Mouse (Mus musculus) limb, embryonic 15.5 days (tissue): ENCODE measurements at regions not wholly inside any gene's neighbourhood (a gene's known extent, or its start where the extent isn't known, plus 50 kb on each side); places are given as distances from the start of the nearest gene placed in this dataset.

Source experiments
- ATAC-seq: fragments of 200-750 bp; cut with Nextera tagmentation; 2 replicates; pipeline ENCODE4 v1.8.0; 2017; ENCODE audit warnings: low read depth, moderate TSS enrichment; ENCODE audit not compliant: insufficient number of reproducible peaks, low FRiP score, low TSS enrichment
- H3K27ac ChIP-seq: fragments of 300-500 bp; sonication (generic); 2 replicates; pipeline ENCODE4 v1.5.1; 2015; ENCODE audit warnings: moderate library complexity, mild to moderate bottlenecking, inconsistent platforms
- H3K27me3 ChIP-seq: fragments of 300-500 bp; sonication (generic); 2 replicates; pipeline ENCODE4 v1.6.1; 2015; ENCODE audit warnings: inconsistent platforms
- H3K36me3 ChIP-seq: fragments of 300-500 bp; sonication (generic); 2 replicates; pipeline ENCODE4 v1.6.1; 2015; ENCODE audit warnings: inconsistent platforms
- H3K4me1 ChIP-seq: fragments of 300-500 bp; sonication (generic); 2 replicates; pipeline ENCODE4 v1.6.1; 2015; ENCODE audit warnings: inconsistent platforms
- H3K4me2 ChIP-seq: fragments of 300-500 bp; sonication (generic); 2 replicates; pipeline ENCODE4 v1.6.1; 2015; ENCODE audit warnings: mild to moderate bottlenecking, inconsistent platforms
- H3K4me3 ChIP-seq: fragments of 300-500 bp; sonication (generic); 2 replicates; pipeline ENCODE4 v1.5.1; 2015; ENCODE audit warnings: mild to moderate bottlenecking, inconsistent platforms
- H3K9ac ChIP-seq: fragments of 300-500 bp; sonication (generic); 2 replicates; pipeline ENCODE4 v1.6.1; 2015; ENCODE audit warnings: inconsistent platforms
- H3K9me3 ChIP-seq: fragments of 300-500 bp; sonication (generic); 2 replicates; pipeline ENCODE4 v1.6.1; 2016; ENCODE audit warnings: inconsistent platforms
- WGBS: fragments of 180-500 bp; shearing (Covaris S2); methylation state at CpG from one replicate; pipeline ENCODE4 v1.1.7; 2015; 5-methylcytosine and 5-hydroxymethylcytosine counted together

- WGBS, result 83% methylated on average over 6 of the region's 6 CpGs
- Histone ChIP-seq H3K4me3 (no peak overlapping the region), H3K9ac (no peak overlapping the region), H3K4me2 (no peak overlapping the region), H3K9me3 (no peaks in the 10 kb centered on the region), H3K27me3 (no peaks in the 10 kb centered on the region), H3K4me1 (no peaks in the 10 kb centered on the region), H3K36me3 (no peaks in the 10 kb centered on the region), H3K27ac (no peak overlapping the region)
- ATAC-seq, result no peak
Measured at GRCm38 (mm10) chr14:106010961-106011360, 95.0 kb upstream of the Trim52 start.

GRCm38 (mm10) chr14:106011991-106012427 lies 94.0 kb upstream of the Trim52 start:
- no peak overlapping the region for H3K4me3 ChIP-seq
- H3K4me2 ChIP-seq, result no peak overlapping the region
- no peaks in the 10 kb centered on the region for H3K9me3 ChIP-seq
- H3K4me1 ChIP-seq, result no peaks in the 10 kb centered on the region
- peak overlapping the region; percentile 47; the same call in 1 of the 2 replicates for H3K27ac ChIP-seq
- 66% methylated on average over 6 of the region's 6 CpGs for WGBS
- peak; percentile 48 for ATAC-seq
- H3K27me3 ChIP-seq, result no peaks in the 10 kb centered on the region
- no peak overlapping the region for H3K9ac ChIP-seq
- no peaks in the 10 kb centered on the region for H3K36me3 ChIP-seq

- Histone ChIP-seq H3K4me3 (no peak overlapping the region), H3K27me3 (no peaks in the 10 kb centered on the region), H3K4me1 (no peaks in the 10 kb centered on the region), H3K4me2 (no peak overlapping the region), H3K27ac (no peak overlapping the region), H3K36me3 (no peaks in the 10 kb centered on the region), H3K9ac (no peak overlapping the region), H3K9me3 (no peaks in the 10 kb centered on the region)
- ATAC-seq, result no peak
- 84% methylated on average over 7 of the region's 7 CpGs for WGBS
Measured at GRCm38 (mm10) chr14:106022806-106023205, 83.2 kb upstream of the Trim52 start.

- WGBS, result 51% methylated on average over 4 of the region's 4 CpGs
Measured at GRCm38 (mm10) chr14:106026815-106027214, 79.2 kb upstream of the Trim52 start.

DNA sequence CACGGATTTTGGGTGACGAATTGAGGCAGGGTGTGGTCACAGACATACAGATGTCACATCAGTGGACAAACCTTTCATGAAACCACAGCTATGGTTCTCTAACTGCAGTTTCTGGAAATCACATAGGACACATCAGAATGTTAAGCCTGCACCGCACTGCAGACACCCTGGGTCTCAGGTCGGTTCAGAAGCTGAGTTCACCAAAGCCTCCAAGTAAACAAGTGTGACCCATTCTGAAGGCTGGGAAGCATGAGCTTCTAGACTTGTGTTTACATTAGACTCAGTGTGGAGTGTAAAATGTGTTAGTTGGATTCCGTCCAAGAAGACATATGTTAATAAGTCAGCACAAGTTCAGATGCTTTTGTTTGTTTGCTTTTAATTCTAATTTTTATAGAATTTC lies 78.3 kb upstream of the Trim52 start:
- no peak for ATAC-seq
- Histone ChIP-seq H3K9me3 (no peaks in the 10 kb centered on the region), H3K9ac (no peak overlapping the region), H3K27me3 (no peaks in the 10 kb centered on the region), H3K36me3 (no peaks in the 10 kb centered on the region), H3K4me2 (no peak overlapping the region), H3K27ac (no peak overlapping the region), H3K4me1 (no peaks in the 10 kb centered on the region), H3K4me3 (no peak overlapping the region)
- 84% methylated on average over 5 of the region's 5 CpGs for WGBS

More at GRCm38 (mm10) chr14:106026815-106027214, 79.2 kb upstream of the Trim52 start:
- H3K4me3 ChIP-seq, result no peak overlapping the region
- no peaks in the 10 kb centered on the region for H3K36me3 ChIP-seq
- ATAC-seq, result no peak
- H3K4me2 ChIP-seq, result no peak overlapping the region
- H3K27me3 ChIP-seq, result no peaks in the 10 kb centered on the region
- no peak overlapping the region for H3K27ac ChIP-seq
- no peak overlapping the region for H3K9ac ChIP-seq
- no peaks in the 10 kb centered on the region for H3K4me1 ChIP-seq
- no peaks in the 10 kb centered on the region for H3K9me3 ChIP-seq

- H3K27ac ChIP-seq, result no peak overlapping the region
- H3K36me3 ChIP-seq, result no peaks in the 10 kb centered on the region
- ATAC-seq, result no peak
- no peaks in the 10 kb centered on the region for H3K9me3 ChIP-seq
- H3K9ac ChIP-seq, result no peak overlapping the region
- H3K4me2 ChIP-seq, result no peak overlapping the region
- no peak overlapping the region for H3K4me3 ChIP-seq
- 76% methylated on average over 1 of the region's 1 CpGs for WGBS
- no peaks in the 10 kb centered on the region for H3K4me1 ChIP-seq
- H3K27me3 ChIP-seq, result no peaks in the 10 kb centered on the region
Measured at GRCm38 (mm10) chr14:106031094-106031493, 74.9 kb upstream of the Trim52 start.

GRCm38 (mm10) chr14:106033793-106034192 lies 72.2 kb upstream of the Trim52 start:
- no peak for ATAC-seq
- Histone ChIP-seq H3K9me3 (no peaks in the 10 kb centered on the region), H3K4me3 (no peak overlapping the region), H3K36me3 (no peaks in the 10 kb centered on the region), H3K27ac (no peak overlapping the region), H3K4me1 (no peaks in the 10 kb centered on the region), H3K9ac (no peak overlapping the region), H3K27me3 (no peaks in the 10 kb centered on the region), H3K4me2 (no peak overlapping the region)
- WGBS, result 78% methylated on average over 2 of the region's 2 CpGs

GRCm38 (mm10) chr14:106034933-106035665 lies 70.9 kb upstream of the Trim52 start:
- H3K27me3 ChIP-seq, result no peaks in the 10 kb centered on the region
- H3K9me3 ChIP-seq, result no peaks in the 10 kb centered on the region
- H3K4me3 ChIP-seq, result no peak overlapping the region
- H3K4me1 ChIP-seq, result no peaks in the 10 kb centered on the region
- H3K27ac ChIP-seq, result no peak overlapping the region
- no peak overlapping the region for H3K9ac ChIP-seq
- no peaks in the 10 kb centered on the region for H3K36me3 ChIP-seq
- WGBS, result 71% methylated on average over 10 of the region's 10 CpGs
- no peak overlapping the region for H3K4me2 ChIP-seq
- ATAC-seq, result no peak

DNA sequence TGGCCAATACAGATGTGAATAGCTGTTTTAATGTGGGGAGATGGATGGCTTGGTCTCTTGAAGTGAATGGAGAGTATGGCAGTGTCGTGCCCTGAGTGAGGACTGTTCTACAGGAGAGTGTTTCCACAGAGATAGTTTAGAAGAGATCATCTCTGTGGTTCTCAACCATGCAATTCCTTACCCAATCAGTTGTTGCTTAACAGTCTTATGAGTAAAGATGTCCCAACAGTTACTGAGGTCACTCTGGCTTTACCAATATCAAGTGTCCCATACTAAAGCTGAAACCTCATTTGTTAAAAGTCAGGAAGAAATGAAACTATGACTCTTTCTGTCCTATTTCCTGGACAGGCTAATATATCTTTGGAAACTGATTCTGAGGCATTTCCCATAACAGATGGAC lies 61.7 kb upstream of the Trim52 start:
- H3K9me3 ChIP-seq, result no peaks in the 10 kb centered on the region
- no peak overlapping the region for H3K4me3 ChIP-seq
- no peak overlapping the region for H3K9ac ChIP-seq
- no peaks in the 10 kb centered on the region for H3K27me3 ChIP-seq
- WGBS, result 89% methylated on average over 1 of the region's 1 CpGs
- no peak overlapping the region for H3K27ac ChIP-seq
- no peak for ATAC-seq
- 0 out of 2 replicates have a peak, but pooled peaks cover 3% of the 10 kb centered on the region for H3K4me1 ChIP-seq
- no peak overlapping the region for H3K4me2 ChIP-seq
- H3K36me3 ChIP-seq, result no peaks in the 10 kb centered on the region

DNA sequence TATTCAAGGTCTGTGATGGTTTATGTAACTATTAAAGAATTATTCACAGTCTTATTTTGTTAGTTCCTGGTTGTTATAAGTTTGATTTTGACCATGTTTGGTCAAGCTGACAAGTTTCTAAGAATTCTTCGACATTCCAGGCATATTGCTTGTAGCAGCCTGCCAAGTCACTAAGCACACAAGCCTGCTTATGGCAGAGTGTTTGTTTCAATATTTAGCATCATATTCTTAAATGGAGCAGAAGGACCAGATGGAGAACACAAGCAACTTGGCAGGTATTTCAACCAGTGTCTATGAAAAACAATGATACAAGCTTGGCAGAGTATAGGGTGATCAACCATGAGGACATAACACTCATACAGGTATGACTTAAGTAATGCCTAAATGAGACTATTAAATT lies 55.8 kb upstream of the Trim52 start:
- H3K27me3 ChIP-seq, result no peaks in the 10 kb centered on the region
- H3K4me2 ChIP-seq, result no peak overlapping the region
- WGBS, result 49% methylated on average over 1 of the region's 1 CpGs
- no peak overlapping the region for H3K27ac ChIP-seq
- ATAC-seq, result no peak
- H3K4me3 ChIP-seq, result no peak overlapping the region
- H3K36me3 ChIP-seq, result no peaks in the 10 kb centered on the region
- H3K9me3 ChIP-seq, result no peaks in the 10 kb centered on the region
- no peak overlapping the region for H3K9ac ChIP-seq
- no peaks in the 10 kb centered on the region for H3K4me1 ChIP-seq

DNA sequence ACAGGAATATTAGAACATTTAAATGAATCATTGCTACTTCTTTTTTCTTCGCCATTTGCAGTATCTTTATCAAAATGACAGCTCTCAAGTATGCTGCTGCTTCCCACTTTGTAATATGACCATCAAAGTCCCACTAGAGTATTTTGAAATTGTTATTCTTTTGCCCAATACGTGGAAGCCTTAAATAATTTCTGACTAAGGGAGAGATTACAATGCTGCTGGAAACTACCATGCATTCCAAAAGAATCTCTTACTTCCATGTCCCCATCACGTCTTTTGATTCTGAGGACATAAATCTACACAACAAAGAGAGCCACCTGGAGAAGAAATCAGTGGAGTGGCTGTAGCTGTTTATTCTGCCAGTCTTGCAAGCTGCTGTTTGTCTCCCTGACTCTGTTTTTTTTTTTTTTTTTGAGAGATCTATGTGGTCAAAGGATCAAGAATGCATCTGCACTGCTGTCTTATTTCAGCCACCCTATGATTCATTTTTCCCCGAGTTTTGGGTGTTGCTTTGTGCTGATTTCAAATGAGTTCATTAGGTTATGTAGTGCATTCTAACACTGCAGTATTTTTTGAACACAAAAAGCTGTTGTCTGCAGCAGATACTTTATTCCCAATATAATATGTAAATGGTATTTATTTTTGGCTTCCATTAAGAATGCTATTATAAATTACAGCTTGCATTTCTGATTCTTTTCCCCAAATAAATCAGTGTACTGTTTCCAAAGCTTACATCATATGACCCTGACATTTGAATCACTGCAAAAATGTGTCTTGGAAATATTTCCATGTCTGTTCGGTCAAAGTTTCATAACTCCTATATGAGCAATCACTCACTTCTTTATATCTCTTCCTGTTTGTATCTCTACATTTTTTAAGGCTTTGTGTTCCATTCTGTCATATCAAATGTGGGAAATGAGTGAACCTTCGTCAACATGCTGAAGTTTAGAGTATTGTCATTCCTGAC lies 53.1 kb upstream of the Trim52 start:
- no peak overlapping the region for H3K4me2 ChIP-seq
- H3K9me3 ChIP-seq, result no peaks in the 10 kb centered on the region
- no peak overlapping the region for H3K27ac ChIP-seq
- no peaks in the 10 kb centered on the region for H3K36me3 ChIP-seq
- H3K4me1 ChIP-seq, result no peaks in the 10 kb centered on the region
- H3K9ac ChIP-seq, result no peak overlapping the region
- no peak for ATAC-seq
- H3K4me3 ChIP-seq, result no peak overlapping the region
- 52% methylated on average over 6 of the region's 6 CpGs for WGBS
- no peaks in the 10 kb centered on the region for H3K27me3 ChIP-seq
